Mouse (Mus musculus) intestine, embryonic 14.5 days (tissue): ENCODE data around the gene Nme7. TPM values are rescaled to one million over a fixed set of nuclear protein-coding genes. Genes with fewer than 3 reads are reported as not detected.

Experiments
- ATAC-seq: fragments of 200-750 bp; cut with Nextera tagmentation; replicated peaks from 2 replicates; pipeline ENCODE4 v1.8.0; 2017; ENCODE audit warnings: low read depth, moderate number of reproducible peaks, moderate TSS enrichment, moderate library complexity; ENCODE audit not compliant: low FRiP score, low TSS enrichment
- DNase-seq: peaks from one replicate; pipeline ENCODE4 v3.0.0-alpha.2; 2018; ENCODE audit warnings: low spot score
- H3K27ac ChIP-seq: fragments of 300-500 bp; sonication (generic); 2 replicates; pipeline ENCODE4 v1.5.1; 2014; ENCODE audit warnings: low read depth, mild to moderate bottlenecking, control low read depth
- H3K27me3 ChIP-seq: fragments of 300-500 bp; sonication (generic); replicated peaks from 2 replicates; pipeline ENCODE4 v1.6.1; 2014; ENCODE audit warnings: low read length, control low read depth; ENCODE audit not compliant: control insufficient read depth, insufficient read depth
- H3K36me3 ChIP-seq: fragments of 300-500 bp; sonication (generic); 2 replicates; pipeline ENCODE4 v1.6.1; 2014; ENCODE audit warnings: low read length, control low read depth; ENCODE audit not compliant: control insufficient read depth, insufficient read depth
- H3K4me1 ChIP-seq: fragments of 300-500 bp; sonication (generic); replicated peaks from 2 replicates; pipeline ENCODE4 v1.6.1; 2014; ENCODE audit warnings: low read length, control low read depth, mixed read lengths; ENCODE audit not compliant: control insufficient read depth, insufficient read depth
- H3K4me2 ChIP-seq: fragments of 300-500 bp; sonication (generic); 2 replicates; pipeline ENCODE4 v1.6.1; 2014; ENCODE audit warnings: low read length
- H3K4me3 ChIP-seq: fragments of 300-500 bp; sonication (generic); 2 replicates; pipeline ENCODE4 v1.5.1; 2014; ENCODE audit warnings: low read depth, low read length, control low read depth, mixed read lengths
- H3K9ac ChIP-seq: fragments of 300-500 bp; sonication (generic); 2 replicates; pipeline ENCODE4 v1.6.1; 2014; ENCODE audit warnings: mild to moderate bottlenecking, low read length
- H3K9me3 ChIP-seq: fragments of 300-500 bp; sonication (generic); 2 replicates; pipeline ENCODE4 v1.6.1; 2016; ENCODE audit warnings: low read length, control low read depth; ENCODE audit not compliant: control insufficient read depth
- WGBS: fragments of 180-500 bp; shearing (Covaris S2); extraction: QIAGEN DNeasy Blood & Tissue Kit; methylation state at CpG from one replicate; pipeline ENCODE4 v1.1.7; 2014; 5-methylcytosine and 5-hydroxymethylcytosine counted together
- polyA plus RNA-seq: library from polyadenylated mRNA; unstranded; fragments of >200 nt; fragmentation: Nextera tagmentation; extraction: Ambion mirVana; gene quantifications from 2 replicates; pipeline ENCODE4 v1.2.1, GENCODE M21; 2014

Gene Nme7
- polyA plus RNA-seq, 1 experiment from 2014 or later = 34.5 TPM

DNA sequence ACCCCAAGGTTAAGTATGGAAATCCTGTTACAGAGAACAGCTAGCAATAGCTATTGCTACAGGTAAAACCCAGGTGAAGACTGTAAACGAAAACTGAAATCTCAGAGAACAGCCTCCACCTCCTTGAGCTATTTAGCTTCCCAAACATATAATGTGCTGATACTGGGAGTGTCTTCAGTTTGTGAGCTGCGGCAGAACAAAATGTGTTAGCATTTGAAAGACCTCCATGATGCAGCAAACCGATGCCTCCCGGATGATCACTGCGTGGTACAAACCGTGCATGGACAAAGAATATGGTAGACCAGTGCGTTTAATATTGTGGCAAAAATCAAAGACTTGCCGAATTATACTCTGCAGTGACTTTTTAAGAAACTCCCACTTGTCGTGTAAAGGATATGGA, 71.7 kb downstream of the Nme7 start:
- H3K4me2 ChIP-seq = no peak overlapping the region
- 97% methylated on average over 9 of the region's 9 CpGs for whole genome bisulfite sequencing
- peaks cover 3% of the 10 kb centered on the region for H3K36me3 ChIP-seq
- H3K4me3 ChIP-seq = no peak overlapping the region
- H3K9ac ChIP-seq = no peak overlapping the region
- H3K9me3 ChIP-seq = no peaks in the 10 kb centered on the region
- DNase-seq (no peak), ATAC-seq (no peak)
- H3K27me3 ChIP-seq = no peaks in the 10 kb centered on the region
- 0 out of 2 replicates have a peak, but pooled peaks cover 4% of the 10 kb centered on the region for H3K4me1 ChIP-seq
- no peak overlapping the region for H3K27ac ChIP-seq

DNA sequence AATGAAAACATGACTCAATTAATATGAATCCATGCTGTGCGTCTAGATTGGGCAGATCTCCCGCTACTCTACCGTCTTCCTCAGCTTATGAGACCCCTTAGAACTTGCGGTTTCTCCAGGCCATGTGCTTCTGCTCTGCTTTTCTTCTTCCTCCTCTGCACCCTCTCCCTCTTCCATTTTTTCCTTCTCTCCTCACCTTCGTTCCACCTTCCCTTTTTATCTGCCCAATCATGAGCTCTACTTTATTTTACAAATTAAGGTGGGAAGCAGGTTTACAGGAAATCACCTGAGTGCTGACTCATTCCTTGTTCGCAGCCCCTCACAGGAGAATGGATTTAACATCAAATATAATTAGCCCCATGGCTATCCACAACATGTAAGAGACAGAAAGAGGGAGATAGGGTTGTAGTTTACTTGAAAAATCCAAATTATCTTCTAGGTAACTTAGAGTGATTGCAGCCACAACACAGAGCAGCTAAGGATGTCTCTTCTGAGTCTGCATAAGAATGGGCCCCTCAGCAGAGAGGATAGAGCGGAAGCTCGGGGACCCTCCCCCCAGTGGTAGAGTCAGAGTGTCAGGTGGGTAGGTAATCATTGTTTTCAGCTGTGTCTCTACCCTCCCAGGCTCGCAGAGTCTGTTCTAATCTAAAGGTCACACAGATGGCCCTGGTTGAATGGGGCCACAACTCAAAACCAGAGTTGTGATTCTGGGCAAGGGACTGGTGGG, 73.0 kb downstream of the Nme7 start:
- H3K9me3 ChIP-seq = no peaks in the 10 kb centered on the region
- H3K27me3 ChIP-seq = no peaks in the 10 kb centered on the region
- ATAC-seq = no peak
- 0 out of 2 replicates have a peak, but pooled peaks cover 4% of the 10 kb centered on the region for H3K4me1 ChIP-seq
- no peak for DNase-seq
- H3K9ac ChIP-seq = no peak overlapping the region
- 78% methylated on average over 9 of the region's 9 CpGs for WGBS
- no peaks in the 10 kb centered on the region for H3K36me3 ChIP-seq
- H3K27ac ChIP-seq = no peak overlapping the region
- H3K4me2 ChIP-seq = no peak overlapping the region
- no peak overlapping the region for H3K4me3 ChIP-seq

DNA sequence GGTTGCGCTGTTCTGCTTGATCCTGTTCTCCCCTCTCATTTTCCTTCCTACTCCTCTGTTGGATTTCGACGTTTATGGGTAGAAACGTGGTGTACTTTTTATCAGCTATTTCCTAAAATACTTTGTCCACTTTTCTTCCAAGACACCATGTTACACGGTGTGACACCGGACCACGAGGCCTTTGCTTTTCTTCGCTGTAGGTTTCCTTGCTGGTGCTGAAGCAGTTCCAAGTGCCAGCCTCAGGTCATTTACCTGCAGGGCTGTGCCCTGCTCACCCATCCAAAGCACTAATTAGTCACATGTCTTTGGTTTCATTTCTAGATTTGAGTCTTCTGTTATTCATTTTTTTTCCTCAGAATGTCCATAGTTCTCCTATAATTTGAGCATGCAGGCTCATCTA, 79.7 kb downstream of the Nme7 start:
- Histone ChIP-seq H3K9ac (no peak overlapping the region), H3K27ac (no peak overlapping the region), H3K27me3 (no peaks in the 10 kb centered on the region), H3K4me3 (no peak overlapping the region), H3K4me2 (no peak overlapping the region), H3K9me3 (no peaks in the 10 kb centered on the region), H3K36me3 (no peaks in the 10 kb centered on the region; the same call in 1 of the 2 replicates), H3K4me1 (no peaks in the 10 kb centered on the region)
- 93% methylated on average over 8 of the region's 8 CpGs for WGBS
- ATAC-seq = no peak
- no peak for DNase-seq

DNA sequence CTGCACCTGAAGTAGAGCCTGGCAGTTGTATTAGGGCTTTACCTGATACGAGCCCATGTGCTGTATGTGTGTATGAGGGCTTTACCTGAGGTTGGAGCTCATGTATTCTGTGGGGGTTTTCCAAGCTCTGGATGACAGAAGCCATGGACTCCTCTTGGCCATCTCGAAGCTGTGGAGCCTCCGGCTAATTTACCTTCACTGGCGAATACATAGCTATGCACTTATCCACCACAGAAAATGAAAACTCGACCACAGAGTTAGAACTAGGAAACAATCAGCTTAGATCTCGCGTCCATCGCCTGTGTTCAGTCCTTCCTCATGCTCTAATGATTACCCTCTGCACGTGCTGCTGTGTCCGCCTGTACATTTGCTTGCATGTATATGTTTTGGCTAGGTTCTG, 80.4 kb downstream of the Nme7 start:
- no peak for ATAC-seq
- Histone ChIP-seq H3K4me2 (no peak overlapping the region), H3K27me3 (no peaks in the 10 kb centered on the region), H3K27ac (no peak overlapping the region), H3K9me3 (no peaks in the 10 kb centered on the region), H3K4me3 (no peak overlapping the region), H3K9ac (no peak overlapping the region), H3K36me3 (no peaks in the 10 kb centered on the region; the same call in 1 of the 2 replicates), H3K4me1 (no peaks in the 10 kb centered on the region)
- 94% methylated on average over 10 of the region's 10 CpGs for WGBS
- DNase-seq = no peak

DNA sequence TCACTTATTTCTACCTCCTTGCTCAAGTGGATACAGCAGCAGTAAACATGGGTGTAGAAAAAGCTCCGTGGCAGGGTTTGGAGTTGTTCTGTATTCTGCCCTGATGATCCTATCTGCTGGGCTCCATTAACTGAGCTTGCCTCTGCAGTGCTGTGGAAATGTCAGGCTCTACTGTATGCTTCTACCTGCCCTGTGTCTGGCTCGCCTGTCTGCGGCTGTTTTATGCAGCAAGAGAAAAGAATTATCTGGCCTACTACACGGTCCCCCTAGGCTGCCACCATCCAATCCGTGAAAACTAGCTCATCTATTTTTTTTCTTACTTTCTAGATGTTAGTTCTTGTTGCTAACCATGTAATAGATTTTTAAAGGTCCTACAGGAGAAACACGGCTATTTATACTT, 81.1 kb downstream of the Nme7 start:
- H3K9ac ChIP-seq = no peak overlapping the region
- H3K36me3 ChIP-seq = no peaks in the 10 kb centered on the region; the same call in 1 of the 2 replicates
- H3K4me1 ChIP-seq = no peaks in the 10 kb centered on the region
- DNase-seq (no peak), ATAC-seq (no peak)
- no peak overlapping the region for H3K4me2 ChIP-seq
- 89% methylated on average over 6 of the region's 6 CpGs for WGBS
- H3K4me3 ChIP-seq = no peak overlapping the region
- no peaks in the 10 kb centered on the region for H3K9me3 ChIP-seq
- H3K27me3 ChIP-seq = no peaks in the 10 kb centered on the region
- H3K27ac ChIP-seq = no peak overlapping the region

DNA sequence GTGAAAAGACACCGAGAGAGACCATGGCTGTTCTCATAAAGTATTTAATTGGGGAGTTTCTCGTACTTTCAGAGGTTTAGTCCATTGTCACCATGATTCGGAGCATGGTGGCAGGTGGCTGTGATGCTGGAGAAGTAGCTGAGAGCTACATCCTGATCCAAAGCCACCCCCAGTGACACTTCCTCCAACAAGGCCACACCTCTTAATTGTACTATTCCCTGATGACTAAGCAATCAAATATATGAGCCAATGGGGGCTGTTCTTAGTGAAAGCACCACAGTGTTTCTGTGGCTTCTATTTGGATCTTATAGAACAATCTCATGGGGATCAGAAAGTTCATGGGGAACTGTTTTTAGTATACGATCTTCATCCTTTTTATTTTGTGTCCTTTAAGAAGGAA, 85.8 kb downstream of the Nme7 start:
- Histone ChIP-seq H3K36me3 (no peaks in the 10 kb centered on the region; the same call in 1 of the 2 replicates), H3K27me3 (no peaks in the 10 kb centered on the region), H3K4me3 (no peak overlapping the region), H3K9ac (no peak overlapping the region), H3K9me3 (no peaks in the 10 kb centered on the region), H3K27ac (no peak overlapping the region), H3K4me1 (no peaks in the 10 kb centered on the region), H3K4me2 (no peak overlapping the region)
- DNase-seq = no peak
- 85% methylated on average over 4 of the region's 4 CpGs for WGBS
- ATAC-seq = no peak

DNA sequence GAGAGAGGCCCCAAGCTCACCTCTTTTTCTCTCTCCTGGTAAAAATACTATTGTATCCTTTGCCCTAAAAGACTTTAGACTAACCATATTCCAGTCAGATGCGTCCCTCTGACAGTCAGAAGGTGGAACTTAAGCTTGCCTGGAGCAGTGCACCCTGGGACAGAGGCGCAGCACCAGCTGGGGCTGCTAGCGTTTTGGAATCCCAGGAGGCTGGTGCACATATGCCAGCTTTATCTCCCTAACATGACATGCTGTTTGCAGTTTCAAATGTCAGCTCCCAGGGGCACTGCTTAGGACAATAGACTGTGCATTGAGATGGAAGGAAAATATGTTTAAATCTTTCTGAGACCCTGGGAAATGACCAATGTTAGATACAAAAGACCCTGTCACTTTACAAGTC, 88.3 kb downstream of the Nme7 start:
- Histone ChIP-seq H3K9ac (no peak overlapping the region), H3K27me3 (no peaks in the 10 kb centered on the region), H3K4me3 (no peak overlapping the region), H3K36me3 (no peaks in the 10 kb centered on the region; the same call in 1 of the 2 replicates), H3K4me1 (no peaks in the 10 kb centered on the region), H3K4me2 (no peak overlapping the region), H3K27ac (no peak overlapping the region), H3K9me3 (no peaks in the 10 kb centered on the region)
- WGBS = 52% methylated on average over 3 of the region's 3 CpGs
- DNase-seq = no peak
- no peak for ATAC-seq

DNA sequence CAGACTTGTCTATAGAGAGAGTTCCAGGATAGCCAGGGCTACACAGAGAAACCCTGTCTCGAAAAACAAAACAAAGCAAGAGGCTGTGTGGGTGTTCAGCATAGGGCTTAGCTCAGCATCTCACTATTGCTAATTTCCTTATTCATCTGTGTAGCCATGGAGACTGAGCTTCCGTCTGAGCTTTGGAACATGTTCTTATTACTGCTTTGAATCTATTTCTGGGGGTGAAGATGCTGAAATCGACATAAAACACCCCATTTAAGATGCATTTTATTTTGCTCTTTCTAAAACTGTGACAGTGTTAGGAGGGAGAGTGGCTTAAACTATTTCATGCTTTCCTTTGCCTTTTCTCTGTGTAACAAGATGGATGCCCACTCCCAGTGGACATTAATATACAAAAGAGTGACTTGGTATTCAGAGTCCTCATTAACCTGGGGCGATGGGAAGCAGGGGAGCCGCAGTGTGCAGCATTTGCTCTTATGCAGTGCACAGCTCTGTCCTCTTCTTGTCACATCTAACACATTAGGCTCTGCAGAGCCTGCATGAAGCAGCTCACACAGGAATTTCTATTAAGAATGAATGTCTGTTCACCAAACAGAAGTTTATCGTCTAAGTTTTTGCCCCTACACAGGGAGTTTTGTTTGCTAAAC, 91.3 kb downstream of the Nme7 start:
- no peak overlapping the region for H3K27ac ChIP-seq
- H3K27me3 ChIP-seq = no peaks in the 10 kb centered on the region
- H3K36me3 ChIP-seq = no peaks in the 10 kb centered on the region
- H3K4me1 ChIP-seq = no peaks in the 10 kb centered on the region
- H3K4me2 ChIP-seq = no peak overlapping the region
- H3K9ac ChIP-seq = no peak overlapping the region
- ATAC-seq = no peak
- DNase-seq = no peak
- WGBS = 87% methylated on average over 6 of the region's 6 CpGs
- no peaks in the 10 kb centered on the region for H3K9me3 ChIP-seq
- H3K4me3 ChIP-seq = no peak overlapping the region

DNA sequence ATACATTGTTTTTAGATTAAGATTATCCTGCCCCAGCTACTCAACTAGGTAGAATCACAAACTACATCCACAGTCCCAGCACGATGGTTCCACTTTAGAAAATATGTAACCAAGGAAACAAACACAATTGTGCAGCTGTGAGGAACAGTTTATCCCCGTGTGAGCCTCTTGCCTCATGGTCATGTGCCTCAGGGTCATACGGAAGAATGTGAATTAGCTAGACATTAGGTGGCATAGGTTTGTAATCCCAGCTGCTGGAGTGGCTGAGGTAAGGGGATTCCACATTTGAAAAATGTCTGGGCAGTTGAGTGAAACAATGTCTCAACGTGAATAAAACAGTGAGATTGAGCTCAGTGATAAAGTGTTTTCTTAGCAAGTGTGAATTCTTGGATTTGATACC, 93.8 kb downstream of the Nme7 start:
- ATAC-seq (no peak), DNase-seq (no peak)
- 58% methylated on average over 4 of the region's 4 CpGs for WGBS
- no peak overlapping the region for H3K9ac ChIP-seq
- H3K27me3 ChIP-seq = no peaks in the 10 kb centered on the region
- no peak overlapping the region for H3K4me2 ChIP-seq
- no peaks in the 10 kb centered on the region for H3K4me1 ChIP-seq
- no peaks in the 10 kb centered on the region for H3K9me3 ChIP-seq
- H3K4me3 ChIP-seq = no peak overlapping the region
- no peaks in the 10 kb centered on the region for H3K36me3 ChIP-seq
- H3K27ac ChIP-seq = no peak overlapping the region
